Mouse (Mus musculus) liver, adult 2 months (tissue): Measurements from ENCODE around the gene Cd6. TPM values are rescaled to one million over a fixed set of nuclear protein-coding genes. Genes with fewer than 3 reads are reported as not detected.

Source experiments
- DNase-seq: peaks from one replicate; pipeline ENCODE4 v3.0.0-alpha.2; 2011; ENCODE audit warnings: low read depth, low spot score; ENCODE audit errors: extremely low read depth
- H3K27ac ChIP-seq: fragments of 200-500 bp; replicated peaks from 2 replicates; pipeline ENCODE4 v1.5.1; 2012; ENCODE audit warnings: low read depth, mild to moderate bottlenecking, control low read depth, inconsistent platforms, low read length; ENCODE audit not compliant: insufficient read depth
- H3K27me3 ChIP-seq: fragments of 200-500 bp; 2 replicates; pipeline ENCODE4 v1.6.1; 2012; ENCODE audit warnings: mild to moderate bottlenecking, moderate library complexity, low read length, inconsistent platforms; ENCODE audit not compliant: control insufficient read depth, insufficient read depth
- H3K36me3 ChIP-seq: fragments of 200-500 bp; 2 replicates; pipeline ENCODE4 v1.6.1; 2012; ENCODE audit warnings: low read length, inconsistent platforms; ENCODE audit not compliant: control insufficient read depth, insufficient read depth
- H3K4me1 ChIP-seq: fragments of 200-500 bp; 2 replicates; pipeline ENCODE4 v1.6.1; 2011; ENCODE audit warnings: low read length; ENCODE audit not compliant: control insufficient read depth, insufficient read depth
- H3K4me3 ChIP-seq: fragments of 200-500 bp; 2 replicates; pipeline ENCODE4 v1.5.1; 2011; ENCODE audit warnings: low read depth, mild to moderate bottlenecking, control low read depth, low read length, moderate library complexity; ENCODE audit not compliant: insufficient read depth
- H3K79me2 ChIP-seq: fragments of 200-500 bp; 2 replicates; pipeline ENCODE4 v1.6.1; 2012; ENCODE audit warnings: inconsistent platforms, mild to moderate bottlenecking, low read length, moderate library complexity; ENCODE audit not compliant: control insufficient read depth, insufficient read depth
- H3K9ac ChIP-seq: fragments of 200-500 bp; 2 replicates; pipeline ENCODE4 v1.6.1; 2012; ENCODE audit warnings: low read depth, mild to moderate bottlenecking, control low read depth, inconsistent platforms, low read length
- CTCF ChIP-seq: fragments of 200-500 bp; IDR thresholded peaks from 2 replicates; pipeline ENCODE4 v1.5.1; 2011; ENCODE audit warnings: low read depth, low read length, control low read depth
- POLR2A ChIP-seq: fragments of 200-500 bp; IDR thresholded peaks from 2 replicates; pipeline ENCODE4 v1.6.1; 2011; ENCODE audit warnings: low read length, control low read depth; ENCODE audit not compliant: insufficient read depth; ENCODE audit errors: extremely low read depth
- WGBS: fragments of 180-500 bp; shearing (Covaris S2); methylation state at CpG from one replicate; pipeline ENCODE4 v1.1.7; 2018; 5-methylcytosine and 5-hydroxymethylcytosine counted together
- polyA plus RNA-seq: library from polyadenylated mRNA; depleted of rRNA; stranded (reverse); fragments of >200 nt; gene quantifications from 2 replicates; pipeline ENCODE4 v1.2.3, GENCODE M21; 2012; rRNA removed
- total RNA-seq: library from RNA; depleted of rRNA; stranded (reverse); fragments of >200 nt; gene quantifications from 2 replicates; pipeline ENCODE4 v1.2.3, GENCODE M21; 2014; rRNA removed

Cd6 gene
- total and polyA plus RNA-seq, 2 experiments, result 0.18 to 0.44 TPM

DNA sequence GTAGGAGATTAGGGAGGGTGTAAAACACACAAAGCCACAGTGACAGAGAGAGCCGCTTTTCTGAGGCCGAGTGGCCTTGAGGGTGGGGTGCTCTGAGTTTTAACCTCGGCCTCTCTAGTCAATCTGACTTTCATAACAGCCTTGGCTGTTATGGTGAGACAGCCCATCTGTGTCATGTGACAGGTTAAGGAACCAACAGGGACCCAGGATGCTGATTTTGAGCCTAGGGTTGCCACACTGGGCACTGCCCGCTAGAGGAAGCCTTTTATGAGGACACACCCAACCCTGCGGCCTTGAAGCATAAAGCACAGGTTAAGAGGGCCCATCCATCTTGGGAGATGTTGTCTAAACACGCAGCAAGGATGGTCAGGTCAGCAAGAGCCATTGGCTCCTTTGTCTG, 82.1 kb downstream of the Cd6 start:
- WGBS, result 78% methylated on average over 6 of the region's 6 CpGs
- no peaks in the 10 kb centered on the region for H3K4me1 ChIP-seq
- no peak overlapping the region for H3K27ac ChIP-seq
- no peak for DNase-seq
- no peaks in the 10 kb centered on the region for H3K27me3 ChIP-seq
- TF ChIP-seq CTCF (no peak), POLR2A (no peak)
- no peaks in the 10 kb centered on the region for H3K36me3 ChIP-seq
- H3K9ac ChIP-seq, result no peak overlapping the region
- no peak overlapping the region for H3K4me3 ChIP-seq
- no peaks in the 10 kb centered on the region for H3K79me2 ChIP-seq

DNA sequence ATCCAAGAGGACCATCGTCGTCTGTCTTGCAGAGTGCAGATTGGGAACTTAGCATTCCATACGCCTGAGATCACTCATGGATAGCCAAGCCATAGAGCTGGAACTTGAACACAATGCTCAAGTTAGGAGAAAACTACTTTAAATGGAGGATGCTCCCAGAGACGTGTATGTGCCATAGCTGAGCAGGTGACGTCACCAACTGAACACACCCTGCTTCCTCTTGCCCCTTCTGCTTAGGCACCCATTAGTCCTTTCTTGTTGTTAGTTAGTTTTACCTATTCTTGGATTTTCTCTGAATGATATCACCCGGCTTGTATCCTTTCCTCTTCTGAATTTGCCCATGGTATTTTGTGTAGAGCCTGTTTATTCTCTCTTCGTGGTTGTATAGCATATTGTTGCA, 82.7 kb downstream of the Cd6 start:
- H3K27me3 ChIP-seq, result no peaks in the 10 kb centered on the region
- WGBS, result 90% methylated on average over 7 of the region's 7 CpGs
- no peaks in the 10 kb centered on the region for H3K79me2 ChIP-seq
- no peaks in the 10 kb centered on the region for H3K36me3 ChIP-seq
- TF ChIP-seq CTCF (no peak), POLR2A (no peak)
- no peak overlapping the region for H3K4me3 ChIP-seq
- H3K27ac ChIP-seq, result no peak overlapping the region
- no peak for DNase-seq
- no peak overlapping the region for H3K9ac ChIP-seq
- H3K4me1 ChIP-seq, result no peaks in the 10 kb centered on the region

DNA sequence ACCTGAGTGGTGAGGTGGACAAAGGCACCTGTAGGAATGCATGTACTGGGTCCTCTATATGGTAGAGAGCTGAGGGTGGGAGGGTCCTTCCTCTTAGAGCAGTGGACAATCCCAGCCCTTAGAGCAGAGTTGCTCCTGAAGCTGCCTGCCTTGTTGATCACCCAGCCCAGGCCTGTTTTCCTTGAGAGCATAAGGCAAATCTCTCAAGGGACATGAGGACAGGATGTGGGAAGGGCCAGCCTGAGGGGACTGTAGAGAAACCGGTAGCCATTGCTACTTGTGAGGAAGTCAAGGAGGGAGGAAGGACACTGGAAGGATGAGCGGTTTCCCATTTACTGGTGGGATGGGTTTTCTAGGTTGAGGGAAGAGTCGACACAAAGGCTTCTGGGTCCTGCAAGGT, 87.3 kb downstream of the Cd6 start:
- WGBS, result 68% methylated on average over 3 of the region's 3 CpGs
- H3K27me3 ChIP-seq, result no peaks in the 10 kb centered on the region
- no peak overlapping the region for H3K27ac ChIP-seq
- DNase-seq, result no peak
- no peaks in the 10 kb centered on the region for H3K4me1 ChIP-seq
- no peak overlapping the region for H3K4me3 ChIP-seq
- TF ChIP-seq POLR2A, result no peak
- TF ChIP-seq CTCF, result no peak
- H3K36me3 ChIP-seq, result no peaks in the 10 kb centered on the region
- no peaks in the 10 kb centered on the region for H3K79me2 ChIP-seq
- H3K9ac ChIP-seq, result no peak overlapping the region

DNA sequence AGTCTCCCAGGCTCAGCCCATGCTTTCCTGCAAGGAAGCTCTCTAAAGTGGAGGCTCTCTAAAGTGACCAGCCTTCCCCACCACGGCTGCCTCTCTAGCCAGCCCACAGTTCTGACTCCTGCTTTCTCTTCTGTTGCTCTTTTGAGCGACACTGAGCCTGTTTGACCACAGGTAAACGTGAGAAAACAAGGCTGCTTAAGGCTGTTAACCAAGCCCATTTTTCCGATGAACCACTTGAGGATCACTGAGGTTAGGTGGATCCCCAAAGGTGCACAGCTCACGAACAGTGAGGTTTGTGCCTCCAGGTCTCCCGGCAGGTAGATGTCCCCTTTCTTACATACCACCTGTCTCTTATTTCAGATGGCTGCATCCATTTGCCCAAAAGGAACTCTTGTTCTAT, 87.7 kb downstream of the Cd6 start:
- H3K27me3 ChIP-seq, result no peaks in the 10 kb centered on the region
- no peak overlapping the region for H3K4me3 ChIP-seq
- TF ChIP-seq CTCF, result no peak
- no peak for TF ChIP-seq POLR2A
- no peaks in the 10 kb centered on the region for H3K79me2 ChIP-seq
- H3K9ac ChIP-seq, result no peak overlapping the region
- no peaks in the 10 kb centered on the region for H3K36me3 ChIP-seq
- H3K27ac ChIP-seq, result no peak overlapping the region
- H3K4me1 ChIP-seq, result no peaks in the 10 kb centered on the region
- 77% methylated on average over 6 of the region's 6 CpGs for WGBS
- DNase-seq, result no peak

DNA sequence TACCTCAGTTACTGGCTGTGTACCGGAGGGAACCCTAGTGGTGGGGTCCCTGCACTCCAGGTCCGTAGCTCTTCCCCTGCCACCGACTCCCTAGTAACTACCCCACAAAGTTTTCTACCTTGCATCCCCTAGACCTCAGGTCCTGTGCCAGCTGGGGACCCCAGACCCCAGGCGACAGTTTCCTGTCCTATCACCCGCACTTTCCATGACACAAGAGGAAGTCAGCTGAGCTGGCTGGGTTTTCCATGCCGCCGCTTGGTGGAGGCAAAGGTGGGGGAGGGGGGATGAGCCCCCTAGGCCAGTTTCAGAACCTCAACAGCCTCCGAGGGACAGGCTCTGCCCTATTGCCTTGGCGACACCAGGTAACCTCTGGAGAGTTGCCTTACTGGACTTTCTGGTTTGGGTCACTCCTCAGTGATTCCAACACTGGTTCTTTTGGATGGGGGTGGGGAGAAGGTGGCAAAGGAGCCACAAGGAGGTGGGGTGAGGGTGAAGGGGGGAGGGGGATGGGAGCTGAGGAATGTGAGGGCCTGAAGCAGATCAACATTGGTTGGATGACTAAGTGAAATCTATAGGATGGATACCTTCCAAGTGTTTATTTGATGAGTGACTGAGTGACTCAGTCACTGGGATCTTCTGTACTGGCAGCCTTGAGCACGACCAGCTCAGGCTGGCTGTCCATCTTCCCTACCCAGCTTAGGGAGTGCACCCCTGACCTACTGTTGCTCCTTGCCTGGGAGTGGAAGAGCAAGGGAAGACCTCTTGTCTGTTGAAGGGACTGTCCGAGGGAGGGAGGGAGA, 89.0 kb downstream of the Cd6 start:
- Histone ChIP-seq H3K4me3 (no peak overlapping the region), H3K79me2 (no peaks in the 10 kb centered on the region), H3K4me1 (no peaks in the 10 kb centered on the region), H3K27me3 (no peaks in the 10 kb centered on the region), H3K36me3 (no peaks in the 10 kb centered on the region), H3K9ac (no peak overlapping the region), H3K27ac (no peak overlapping the region)
- WGBS, result 30% methylated on average over 11 of the region's 11 CpGs
- DNase-seq, result no peak
- no peak for TF ChIP-seq POLR2A

DNA sequence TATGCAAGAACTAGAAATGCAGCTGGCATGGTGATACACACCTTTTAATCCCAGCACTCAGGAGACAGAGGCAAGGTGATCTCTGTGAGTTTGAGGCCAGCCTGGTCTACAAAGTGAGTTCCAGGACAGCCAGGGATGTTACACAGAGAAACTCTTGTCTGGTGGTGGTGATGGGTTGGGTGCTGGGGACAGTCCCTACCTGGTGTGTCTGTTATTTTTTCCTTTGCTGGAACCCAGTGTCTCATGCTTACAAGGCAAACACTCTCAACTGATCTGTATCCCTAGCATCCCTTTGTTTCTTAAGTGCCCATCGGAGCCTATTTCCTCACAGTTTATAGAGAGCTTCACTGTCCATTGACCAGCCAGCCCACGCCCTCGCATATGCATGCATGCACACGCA, 89.9 kb downstream of the Cd6 start:
- Histone ChIP-seq H3K79me2 (no peaks in the 10 kb centered on the region), H3K9ac (no peak overlapping the region), H3K36me3 (no peaks in the 10 kb centered on the region), H3K27ac (no peak overlapping the region), H3K27me3 (no peaks in the 10 kb centered on the region), H3K4me3 (no peak overlapping the region), H3K4me1 (no peaks in the 10 kb centered on the region)
- no peak for TF ChIP-seq CTCF
- no peak for TF ChIP-seq POLR2A
- 95% methylated on average over 4 of the region's 4 CpGs for WGBS
- no peak for DNase-seq

Other genes starting within 250 kb of the Cd6 start
- gene Ddb1, start 224.7 kb downstream of the Cd6 start, total RNA-seq, result 128 and 138 TPM in 2 replicates
- 51.9 and 63.5 TPM in 2 replicates for gene Ddb1, start 224.7 kb downstream of the Cd6 start, polyA plus RNA-seq
- 72.6 and 87.6 TPM in 2 replicates for gene Tkfc, start 224.4 kb downstream of the Cd6 start, total RNA-seq
- 294 and 417 TPM in 2 replicates for gene Tkfc, start 224.4 kb downstream of the Cd6 start, polyA plus RNA-seq
- 4.5 and 6.2 TPM in 2 replicates for gene Vwce, start 195.8 kb downstream of the Cd6 start, total RNA-seq
- 24.8 and 30.7 TPM in 2 replicates for gene Vwce, start 195.8 kb downstream of the Cd6 start, polyA plus RNA-seq
- gene Pga5, start 152.0 kb downstream of the Cd6 start, total RNA-seq, result not detected in 2 replicates
- 0.14 TPM in 1 of 2 replicates, not detected in the other for gene Pga5, start 152.0 kb downstream of the Cd6 start, polyA plus RNA-seq
- 2.9 and 3.0 TPM in 2 replicates for gene Vps37c, start 141.3 kb downstream of the Cd6 start, total RNA-seq
- gene Vps37c, start 141.3 kb downstream of the Cd6 start, polyA plus RNA-seq, result 13.1 and 18.1 TPM in 2 replicates
- gene Cd5, start 91.1 kb downstream of the Cd6 start, total RNA-seq, result 0.13 and 0.28 TPM in 2 replicates
- 0.17 and 0.49 TPM in 2 replicates for gene Cd5, start 91.1 kb downstream of the Cd6 start, polyA plus RNA-seq
- gene Slc15a3, start 9.7 kb upstream of the Cd6 start, total RNA-seq, result 3.3 and 5.6 TPM in 2 replicates
- 6.2 and 10.6 TPM in 2 replicates for gene Slc15a3, start 9.7 kb upstream of the Cd6 start, polyA plus RNA-seq
- 0.18 and 0.40 TPM in 2 replicates for gene Tmem132a, start 39.9 kb upstream of the Cd6 start, total RNA-seq
- 0.75 and 0.90 TPM in 2 replicates for gene Tmem132a, start 39.9 kb upstream of the Cd6 start, polyA plus RNA-seq
- 7.1 and 8.9 TPM in 2 replicates for gene Tmem109, start 51.9 kb upstream of the Cd6 start, total RNA-seq
- 32.2 and 35.2 TPM in 2 replicates for gene Tmem109, start 51.9 kb upstream of the Cd6 start, polyA plus RNA-seq
- 95.5 and 100 TPM in 2 replicates for gene Prpf19, start 65.2 kb upstream of the Cd6 start, total RNA-seq
- 150 and 184 TPM in 2 replicates for gene Prpf19, start 65.2 kb upstream of the Cd6 start, polyA plus RNA-seq
- not detected in 2 replicates for gene Zp1, start 90.6 kb upstream of the Cd6 start, total RNA-seq
- gene Zp1, start 90.6 kb upstream of the Cd6 start, polyA plus RNA-seq, result not detected in 2 replicates
- not detected in 2 replicates for gene Ptgdr2, start 107.1 kb upstream of the Cd6 start, total RNA-seq
- not detected in 2 replicates for gene Ptgdr2, start 107.1 kb upstream of the Cd6 start, polyA plus RNA-seq
- gene Ccdc86, start 119.2 kb upstream of the Cd6 start, total RNA-seq, result 1.2 and 1.3 TPM in 2 replicates
- gene Ccdc86, start 119.2 kb upstream of the Cd6 start, polyA plus RNA-seq, result 4.3 and 4.4 TPM in 2 replicates
- gene Ms4a10, start 144.6 kb upstream of the Cd6 start, total RNA-seq, result not detected in 2 replicates
- gene Ms4a10, start 144.6 kb upstream of the Cd6 start, polyA plus RNA-seq, result not detected in 2 replicates
- gene Ms4a15, start 163.2 kb upstream of the Cd6 start, total RNA-seq, result not detected in 2 replicates
- gene Ms4a15, start 163.2 kb upstream of the Cd6 start, polyA plus RNA-seq, result not detected in 2 replicates
- gene Ms4a18, start 188.0 kb upstream of the Cd6 start, total RNA-seq, result not detected in 2 replicates
- not detected in 2 replicates for gene Ms4a18, start 188.0 kb upstream of the Cd6 start, polyA plus RNA-seq